Mouse (Mus musculus): Measurements from ENCODE around the gene Tead3. TPM values are rescaled to one million over a fixed set of nuclear protein-coding genes. Genes with fewer than 3 reads are reported as not detected.
"Not testable (repeated sequence)": the region's sequence is repeated elsewhere in the genome, so short reads cannot be mapped to it uniquely, and the experiment has no call there.

Tead3 gene
- polyA plus RNA-seq, 1 experiment from 2014 or later: 13.3 TPM

GRCm38 (mm10) chr17:28330232-28330546 lies 20.4 kb downstream of the Tead3 start:
- Histone ChIP-seq H3K36me3 (ENCODE audit: control insufficient read depth, insufficient read depth, low read length) (peaks cover 55% of the 10 kb centered on the region), H3K27ac (ENCODE audit: low read depth) (peak overlapping the region; percentile 95; the same call in 1 of the 2 replicates), H3K27me3 (replicated peaks; ENCODE audit: control insufficient read depth, insufficient read depth, low read length) (no peaks in the 10 kb centered on the region), H3K9me3 (ENCODE audit: control insufficient read depth, low read length) (no peaks in the 10 kb centered on the region), H3K4me1 (replicated peaks; ENCODE audit: control insufficient read depth, insufficient read depth, low read length) (peaks cover 43% of the 10 kb centered on the region), H3K9ac (ENCODE audit: low read length) (peak overlapping the region; percentile 100), H3K4me2 (ENCODE audit: low read length) (peak overlapping the region; percentile 98), H3K4me3 (ENCODE audit: low read depth, low read length) (peak overlapping the region; percentile 98)
- DNase-seq (ENCODE audit: low spot score) (no peak), ATAC-seq (replicated peaks; ENCODE audit: low FRiP score, low TSS enrichment, low read depth) (no peak)
- WGBS: 36% methylated on average over 2 of the region's 2 CpGs

GRCm38 (mm10) chr17:28329503-28330231 lies 20.9 kb downstream of the Tead3 start:
- H3K4me1 ChIP-seq (replicated peaks; ENCODE audit: control insufficient read depth, insufficient read depth, low read length): peaks cover 43% of the 10 kb centered on the region
- peak overlapping the region; percentile 100 for H3K9ac ChIP-seq (ENCODE audit: low read length)
- peak overlapping the region; percentile 98 for H3K4me2 ChIP-seq (ENCODE audit: low read length)
- 8% methylated on average over 4 of the region's 4 CpGs for WGBS
- H3K27ac ChIP-seq (ENCODE audit: low read depth): peak overlapping the region; percentile 95
- H3K4me3 ChIP-seq (ENCODE audit: low read depth, low read length): peak overlapping the region; percentile 98
- H3K36me3 ChIP-seq (ENCODE audit: control insufficient read depth, insufficient read depth, low read length): peaks cover 50% of the 10 kb centered on the region
- no peak for ATAC-seq (replicated peaks; ENCODE audit: low FRiP score, low TSS enrichment, low read depth)
- no peaks in the 10 kb centered on the region for H3K9me3 ChIP-seq (ENCODE audit: control insufficient read depth, low read length)
- H3K27me3 ChIP-seq (replicated peaks; ENCODE audit: control insufficient read depth, insufficient read depth, low read length): no peaks in the 10 kb centered on the region
- peak; percentile 70 for DNase-seq (ENCODE audit: low spot score)

GRCm38 (mm10) chr17:28328946-28329345 lies 21.7 kb downstream of the Tead3 start:
- H3K9ac ChIP-seq (ENCODE audit: low read length): peak overlapping the region; percentile 100
- H3K9me3 ChIP-seq (ENCODE audit: control insufficient read depth, low read length): no peaks in the 10 kb centered on the region
- under 1% methylated on average over 25 of the region's 25 CpGs for WGBS
- peak overlapping the region; percentile 98 for H3K4me2 ChIP-seq (ENCODE audit: low read length)
- peaks cover 47% of the 10 kb centered on the region for H3K36me3 ChIP-seq (ENCODE audit: control insufficient read depth, insufficient read depth, low read length)
- peak overlapping the region; percentile 98 for H3K4me3 ChIP-seq (ENCODE audit: low read depth, low read length)
- ATAC-seq (replicated peaks; ENCODE audit: low FRiP score, low TSS enrichment, low read depth): no peak
- H3K27me3 ChIP-seq (replicated peaks; ENCODE audit: control insufficient read depth, insufficient read depth, low read length): no peaks in the 10 kb centered on the region
- peaks cover 40% of the 10 kb centered on the region for H3K4me1 ChIP-seq (replicated peaks; ENCODE audit: control insufficient read depth, insufficient read depth, low read length)
- peak overlapping the region; percentile 95 for H3K27ac ChIP-seq (ENCODE audit: low read depth)
- peak; percentile 76 for DNase-seq (ENCODE audit: low spot score)

- no peaks in the 10 kb centered on the region for H3K27me3 ChIP-seq (replicated peaks; ENCODE audit: control insufficient read depth, insufficient read depth, low read length)
- H3K27ac ChIP-seq (ENCODE audit: low read depth): peak within 1 kb of the TSS; percentile 95
- DNase-seq (ENCODE audit: low spot score) (peak; percentile 98), ATAC-seq (replicated peaks; ENCODE audit: low FRiP score, low TSS enrichment, low read depth) (peak; percentile 79)
- under 1% methylated on average over 62 of the region's 67 CpGs for WGBS
- H3K4me2 ChIP-seq (ENCODE audit: low read length): peak within 1 kb of the TSS; percentile 98
- H3K4me3 ChIP-seq (ENCODE audit: low read depth, low read length): peak within 1 kb of the TSS; percentile 98
- peak within 1 kb of the TSS; percentile 100 for H3K9ac ChIP-seq (ENCODE audit: low read length)
- H3K36me3 ChIP-seq (ENCODE audit: control insufficient read depth, insufficient read depth, low read length): peaks cover 47% of the 10 kb centered on the region
- H3K9me3 ChIP-seq (ENCODE audit: control insufficient read depth, low read length): no peaks in the 10 kb centered on the region
- peaks cover 37% of the 10 kb centered on the region for H3K4me1 ChIP-seq (replicated peaks; ENCODE audit: control insufficient read depth, insufficient read depth, low read length)
Measured at GRCm38 (mm10) chr17:28328366-28328928, 22.2 kb downstream of the Tead3 start, which contains the start of gene Rpl10a. Gene Rpl10a (plus strand): TSS chr17:28328471.

GRCm38 (mm10) chr17:28327673-28328325 lies 22.8 kb downstream of the Tead3 start:
- Histone ChIP-seq H3K27me3 (replicated peaks; ENCODE audit: control insufficient read depth, insufficient read depth, low read length) (no peaks in the 10 kb centered on the region), H3K27ac (ENCODE audit: low read depth) (peak overlapping the region; percentile 95), H3K4me3 (ENCODE audit: low read depth, low read length) (peak overlapping the region; percentile 98), H3K4me1 (replicated peaks; ENCODE audit: control insufficient read depth, insufficient read depth, low read length) (peaks cover 30% of the 10 kb centered on the region), H3K4me2 (ENCODE audit: low read length) (peak overlapping the region; percentile 64), H3K9ac (ENCODE audit: low read length) (peak overlapping the region; percentile 55), H3K36me3 (ENCODE audit: control insufficient read depth, insufficient read depth, low read length) (peaks cover 46% of the 10 kb centered on the region), H3K9me3 (ENCODE audit: control insufficient read depth, low read length) (no peaks in the 10 kb centered on the region)
- DNase-seq (ENCODE audit: low spot score) (no peak), ATAC-seq (replicated peaks; ENCODE audit: low FRiP score, low TSS enrichment, low read depth) (peak; percentile 14)
- 3% methylated on average over 22 of the region's 22 CpGs for WGBS

GRCm38 (mm10) chr17:28326951-28327350 lies 23.7 kb downstream of the Tead3 start:
- H3K9me3 ChIP-seq (ENCODE audit: control insufficient read depth, low read length): no peaks in the 10 kb centered on the region
- no peaks in the 10 kb centered on the region for H3K27me3 ChIP-seq (replicated peaks; ENCODE audit: control insufficient read depth, insufficient read depth, low read length)
- WGBS: 79% methylated on average over 3 of the region's 3 CpGs
- no peak overlapping the region for H3K4me2 ChIP-seq (ENCODE audit: low read length)
- peaks cover 45% of the 10 kb centered on the region for H3K36me3 ChIP-seq (ENCODE audit: control insufficient read depth, insufficient read depth, low read length)
- H3K4me1 ChIP-seq (replicated peaks; ENCODE audit: control insufficient read depth, insufficient read depth, low read length): peaks cover 25% of the 10 kb centered on the region
- peak overlapping the region; percentile 95 for H3K27ac ChIP-seq (ENCODE audit: low read depth)
- no peak for DNase-seq (ENCODE audit: low spot score)
- H3K4me3 ChIP-seq (ENCODE audit: low read depth, low read length): no peak overlapping the region
- H3K9ac ChIP-seq (ENCODE audit: low read length): no peak overlapping the region
- no peak for ATAC-seq (replicated peaks; ENCODE audit: low FRiP score, low TSS enrichment, low read depth)

- H3K9ac ChIP-seq (ENCODE audit: low read length): no peak overlapping the region
- peaks cover 43% of the 10 kb centered on the region for H3K36me3 ChIP-seq (ENCODE audit: control insufficient read depth, insufficient read depth, low read length)
- DNase-seq (ENCODE audit: low spot score): no peak
- no peak overlapping the region for H3K4me2 ChIP-seq (ENCODE audit: low read length)
- H3K27me3 ChIP-seq (replicated peaks; ENCODE audit: control insufficient read depth, insufficient read depth, low read length): no peaks in the 10 kb centered on the region
- no peak overlapping the region for H3K27ac ChIP-seq (ENCODE audit: low read depth)
- H3K4me3 ChIP-seq (ENCODE audit: low read depth, low read length): no peak overlapping the region
- H3K4me1 ChIP-seq (replicated peaks; ENCODE audit: control insufficient read depth, insufficient read depth, low read length): peaks cover 21% of the 10 kb centered on the region
- 83% methylated on average over 7 of the region's 8 CpGs for WGBS
- no peak for ATAC-seq (replicated peaks; ENCODE audit: low FRiP score, low TSS enrichment, low read depth)
- H3K9me3 ChIP-seq (ENCODE audit: control insufficient read depth, low read length): no peaks in the 10 kb centered on the region
Measured at GRCm38 (mm10) chr17:28325751-28326150, 24.9 kb downstream of the Tead3 start.

- DNase-seq (ENCODE audit: low spot score); H3K27ac ChIP-seq (ENCODE audit: low read depth); H3K4me3 ChIP-seq (ENCODE audit: low read depth, low read length); H3K9ac ChIP-seq (ENCODE audit: low read length); H3K4me2 ChIP-seq (ENCODE audit: low read length); H3K9me3 ChIP-seq (ENCODE audit: control insufficient read depth, low read length); ATAC-seq (replicated peaks; ENCODE audit: low FRiP score, low TSS enrichment, low read depth); H3K27me3 ChIP-seq (replicated peaks; ENCODE audit: control insufficient read depth, insufficient read depth, low read length): not testable (repeated sequence)
- Histone ChIP-seq H3K36me3 (ENCODE audit: control insufficient read depth, insufficient read depth, low read length) (peaks cover 46% of the 10 kb centered on the region), H3K4me1 (replicated peaks; ENCODE audit: control insufficient read depth, insufficient read depth, low read length) (peaks cover 12% of the 10 kb centered on the region)
- WGBS: 95% methylated on average over 7 of the region's 7 CpGs
Measured at GRCm38 (mm10) chr17:28324416-28324815, 26.2 kb downstream of the Tead3 start.

All from intestine, embryonic 14.5 days (tissue).